Mouse (Mus musculus): Measurements from ENCODE around the gene Rapgef3.
A peak's percentile ranks its signal among the peaks of the same experiment; 100 is the strongest.

Gene Rapgef3

DNA sequence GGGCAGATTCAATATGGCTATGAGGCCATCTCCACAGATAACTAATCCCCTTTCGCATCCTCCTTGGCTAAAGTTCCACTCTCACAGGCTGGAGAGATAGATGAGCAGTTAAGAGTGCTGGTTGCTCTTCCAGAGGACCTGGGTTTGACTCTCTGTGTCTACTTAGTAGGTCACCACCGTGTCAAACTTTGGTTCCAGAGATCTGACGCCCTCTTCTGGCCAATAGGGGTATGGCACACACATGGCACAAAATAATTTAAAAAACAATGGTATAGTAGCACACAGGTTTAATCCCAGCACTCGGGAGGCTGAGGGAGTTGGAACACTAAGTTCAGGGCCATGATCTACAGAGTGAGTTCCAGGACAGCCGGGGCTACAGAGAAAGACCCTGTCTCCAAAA, 26.5 kb upstream of the Rapgef3 start:
- DNase-seq (ENCODE audit: low read depth in 2 of 2, low spot score in 2 of 2) = peak in 1 of 2 experiments; percentile 30

DNA sequence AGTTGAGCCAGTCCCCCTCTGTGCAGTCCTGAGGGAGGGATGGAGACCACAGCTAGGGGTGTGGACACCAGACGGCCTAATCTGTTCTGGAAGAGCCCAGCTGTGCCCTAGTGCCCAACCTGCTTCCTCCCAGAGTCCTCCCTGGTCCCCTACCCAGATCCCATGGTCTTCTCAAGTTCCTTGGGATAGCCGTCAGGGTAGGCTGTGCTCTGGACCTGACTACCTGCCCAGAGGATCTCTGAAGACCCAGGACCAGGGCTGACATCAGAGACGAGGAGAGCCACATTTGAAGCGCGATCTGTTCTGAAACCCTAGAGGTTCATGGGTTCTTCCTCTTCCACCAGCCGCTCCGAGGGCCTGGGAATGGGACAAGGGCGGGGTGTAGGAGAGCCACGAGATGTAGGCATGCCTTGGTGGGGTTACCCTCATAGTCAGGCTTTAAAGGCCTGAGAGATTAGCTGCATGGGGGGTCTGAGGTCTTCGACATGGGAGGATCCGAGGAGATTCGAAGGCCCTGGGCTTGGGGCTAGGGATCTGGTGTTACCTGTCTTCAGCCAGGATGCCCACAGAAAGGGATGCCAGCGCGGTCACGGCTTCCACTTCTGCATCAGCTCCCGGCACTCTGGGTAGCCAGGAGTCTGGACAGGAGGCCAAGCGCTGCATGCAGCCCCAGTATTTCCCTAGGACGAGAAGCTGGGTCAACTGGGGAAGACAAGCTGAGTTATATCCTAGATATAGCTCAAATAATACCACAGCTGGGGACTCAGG, 25.8 kb upstream of the Rapgef3 start:
- DNase-seq (ENCODE audit: low read depth in 2 of 2, low spot score in 2 of 2) = no peak

DNA sequence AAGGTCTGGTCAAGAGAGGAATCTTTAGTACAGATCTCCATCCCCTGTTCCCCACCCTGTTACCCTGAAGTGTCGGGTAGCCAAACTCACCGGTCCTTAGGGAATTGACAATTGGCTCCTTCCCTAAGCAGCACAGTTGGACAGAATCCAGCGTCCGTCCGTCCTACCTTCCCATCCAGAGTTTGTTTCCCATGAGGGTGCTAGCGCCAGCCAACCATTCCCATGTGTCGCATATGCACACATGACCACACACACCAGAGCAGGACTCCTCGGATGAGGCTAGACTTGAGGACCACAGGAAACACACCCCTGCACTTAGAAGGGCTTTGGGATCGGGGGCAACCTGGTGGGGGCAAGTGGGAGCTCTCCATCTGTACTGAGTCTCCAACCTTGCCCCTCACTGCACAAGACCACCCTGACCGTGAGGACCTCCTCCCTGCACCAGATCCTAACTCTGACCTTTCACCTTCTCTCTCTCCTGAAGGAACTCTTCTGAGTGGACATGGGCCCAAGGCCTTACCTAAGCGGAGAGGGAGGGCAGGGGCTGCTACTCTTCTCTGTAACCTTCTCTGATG, 23.4 kb upstream of the Rapgef3 start:
- no peak for DNase-seq (ENCODE audit: low read depth in 2 of 2, low spot score in 2 of 2)

DNA sequence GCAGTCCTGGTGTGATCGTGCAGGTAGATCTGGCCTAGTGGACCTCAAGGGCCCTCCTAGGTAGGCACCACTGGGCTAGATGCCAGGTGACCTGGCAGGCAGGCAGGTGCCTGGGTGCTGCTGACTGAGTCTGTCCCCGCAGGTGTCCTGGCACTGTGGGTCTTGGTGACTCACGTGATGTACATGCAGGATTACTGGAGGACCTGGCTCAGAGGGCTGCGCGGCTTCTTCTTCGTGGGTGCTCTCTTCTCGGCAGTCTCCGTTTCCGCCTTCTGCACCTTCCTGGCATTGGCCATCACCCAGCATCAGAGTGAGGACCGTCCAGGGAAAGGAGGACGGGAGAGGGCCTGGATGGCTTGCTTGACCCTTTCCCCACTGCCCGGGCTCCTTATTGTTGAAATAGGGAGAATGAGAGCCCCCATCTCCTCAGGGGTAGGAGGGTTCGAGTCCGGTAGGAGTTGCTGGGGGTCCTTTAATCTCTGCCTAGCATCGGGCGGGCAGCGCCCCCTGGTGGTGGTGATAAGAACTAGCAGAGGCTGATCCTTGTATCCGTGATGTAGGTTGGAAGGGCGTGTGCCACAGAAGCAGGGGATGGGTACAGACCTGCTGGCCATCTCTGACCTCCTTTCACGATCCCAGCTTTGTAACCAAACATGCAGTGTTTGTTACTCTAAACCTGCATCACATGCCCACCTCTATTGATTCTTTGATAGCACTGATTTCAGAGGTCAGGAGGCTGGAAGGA, 22.2 kb upstream of the Rapgef3 start:
- DNase-seq (ENCODE audit: low read depth in 2 of 2, low spot score in 2 of 2) = peak; percentile 56 to 58

DNA sequence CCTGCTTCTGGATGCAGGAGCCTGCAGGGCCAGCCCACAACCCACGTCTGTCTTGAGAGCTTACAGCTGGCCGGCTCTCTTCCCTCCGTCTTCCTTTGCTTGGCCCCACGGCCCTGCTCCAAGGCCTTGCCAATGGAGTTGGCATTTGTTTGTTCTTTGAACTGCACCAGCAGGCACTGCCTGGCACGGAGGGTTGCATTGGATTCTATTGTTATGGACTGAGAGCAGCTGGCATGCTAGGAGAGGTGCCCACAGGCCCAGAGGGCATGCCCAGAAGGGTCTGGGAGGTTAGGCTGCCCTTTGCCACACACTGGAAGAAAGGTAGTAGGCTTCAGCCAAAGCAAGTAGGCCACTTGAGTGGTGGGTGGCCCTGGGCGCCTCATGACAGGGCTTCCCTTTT, 21.0 kb upstream of the Rapgef3 start:
- DNase-seq (ENCODE audit: low read depth in 2 of 2, low spot score in 2 of 2) = no peak

DNA sequence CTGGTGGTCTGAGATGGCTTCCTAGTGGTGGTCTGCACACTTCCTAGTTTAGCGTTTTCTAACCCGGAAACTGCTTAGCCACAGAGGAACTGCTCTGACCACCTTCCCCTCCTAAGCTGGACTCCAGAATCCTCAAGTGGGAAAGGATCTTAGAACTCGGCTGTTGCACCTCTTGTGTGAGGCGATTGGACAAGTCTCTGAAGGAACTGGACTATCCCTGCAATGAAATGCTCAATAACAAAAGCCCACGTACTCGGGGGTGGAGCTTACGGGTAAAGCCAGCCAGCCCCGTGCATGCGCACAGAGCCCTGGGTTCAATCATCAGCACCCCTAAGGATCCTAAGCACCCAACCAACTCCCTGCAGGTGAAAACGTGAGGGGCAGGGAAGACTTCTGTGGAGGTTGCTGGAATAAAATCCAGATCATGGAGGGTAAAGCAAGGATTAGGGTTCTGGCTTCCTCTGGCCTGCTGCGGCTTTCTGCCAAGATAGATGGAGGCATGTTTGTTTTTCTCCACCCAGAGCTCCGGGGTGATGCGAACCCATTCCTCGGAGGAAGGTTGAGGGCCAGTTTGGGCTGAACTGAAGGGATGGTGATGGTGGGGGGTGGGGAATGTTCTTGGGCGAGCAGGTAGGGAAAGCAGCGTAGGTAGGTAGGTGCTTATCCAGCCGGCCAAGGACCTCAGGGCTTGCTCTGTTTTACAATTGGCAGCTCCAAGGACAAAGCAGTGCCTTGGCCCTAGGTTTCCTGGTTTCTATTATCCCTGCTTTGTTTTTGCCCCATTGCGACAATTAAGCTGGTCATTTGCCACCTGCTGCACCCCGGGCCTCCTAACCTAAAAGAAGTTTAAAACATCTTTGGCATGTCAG, 20.3 kb upstream of the Rapgef3 start:
- no peak for DNase-seq (ENCODE audit: low read depth in 2 of 2, low spot score in 2 of 2)

DNA sequence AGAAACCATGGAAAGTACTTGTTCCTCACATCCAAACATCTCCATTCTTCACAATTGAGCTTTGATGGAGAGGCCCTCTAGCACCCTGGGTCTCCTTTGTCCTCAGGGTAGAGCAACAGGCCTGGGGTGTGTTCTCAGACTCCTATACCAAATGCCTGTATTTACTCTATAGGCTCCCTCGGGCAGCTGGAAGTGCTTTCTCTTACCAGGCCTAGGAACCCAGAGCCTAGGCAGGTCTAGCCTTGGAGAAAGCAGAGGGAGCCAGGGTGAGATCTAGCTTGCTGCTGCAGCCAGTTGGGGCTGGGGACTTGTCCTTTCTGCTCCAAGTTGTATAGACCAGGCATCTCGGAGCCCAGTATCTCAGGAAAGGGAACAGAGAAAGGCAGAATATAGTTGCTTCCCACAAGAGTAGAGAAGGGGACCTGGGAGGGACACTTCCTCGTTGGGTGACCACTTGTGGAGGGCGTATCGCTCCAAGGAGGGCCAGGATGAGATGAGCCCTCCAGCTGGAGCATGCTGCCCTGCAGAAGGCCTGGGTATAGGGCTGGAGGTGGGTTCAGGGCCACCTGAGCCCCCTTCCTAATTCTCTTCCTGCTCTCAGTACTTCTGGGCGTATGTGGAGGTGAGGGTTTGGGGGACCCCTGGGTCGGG, 19.5 kb upstream of the Rapgef3 start:
- DNase-seq (ENCODE audit: low read depth in 2 of 2, low spot score in 2 of 2) = no peak

DNA sequence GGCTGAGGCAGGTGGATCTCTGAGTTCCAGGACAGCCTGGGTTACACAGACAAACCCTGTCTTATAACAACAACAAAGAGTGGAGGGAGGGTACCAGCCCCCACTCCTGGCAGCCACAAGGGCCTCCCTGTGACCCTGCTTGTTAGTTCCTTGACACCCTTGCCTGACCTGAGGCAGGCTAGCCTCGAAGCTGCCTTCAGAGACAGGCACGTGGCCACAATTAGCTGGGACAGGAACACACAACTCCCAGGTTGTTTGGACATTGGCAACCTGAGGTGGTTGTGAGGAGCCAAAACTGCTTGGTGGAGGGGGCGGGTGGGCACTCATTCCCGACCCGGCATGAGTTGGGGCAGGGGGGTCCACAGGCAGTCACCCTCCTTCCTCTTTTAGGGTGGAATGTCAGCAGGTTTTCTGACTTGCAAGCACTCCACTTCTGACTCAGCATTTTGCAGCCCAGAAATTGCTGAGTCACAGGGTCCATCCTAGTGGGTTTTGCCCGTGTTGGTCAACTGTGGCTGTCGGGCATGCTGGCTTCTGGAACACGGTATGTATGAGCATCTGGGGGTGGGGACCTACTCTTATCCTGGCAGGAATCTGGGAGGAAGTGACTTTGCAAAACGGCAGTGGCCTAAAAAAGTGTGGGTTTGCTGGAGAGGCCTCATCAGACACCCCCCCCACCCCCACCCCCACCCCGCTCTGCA, 18.8 kb upstream of the Rapgef3 start:
- no peak for DNase-seq (ENCODE audit: low read depth in 2 of 2, low spot score in 2 of 2)

DNA sequence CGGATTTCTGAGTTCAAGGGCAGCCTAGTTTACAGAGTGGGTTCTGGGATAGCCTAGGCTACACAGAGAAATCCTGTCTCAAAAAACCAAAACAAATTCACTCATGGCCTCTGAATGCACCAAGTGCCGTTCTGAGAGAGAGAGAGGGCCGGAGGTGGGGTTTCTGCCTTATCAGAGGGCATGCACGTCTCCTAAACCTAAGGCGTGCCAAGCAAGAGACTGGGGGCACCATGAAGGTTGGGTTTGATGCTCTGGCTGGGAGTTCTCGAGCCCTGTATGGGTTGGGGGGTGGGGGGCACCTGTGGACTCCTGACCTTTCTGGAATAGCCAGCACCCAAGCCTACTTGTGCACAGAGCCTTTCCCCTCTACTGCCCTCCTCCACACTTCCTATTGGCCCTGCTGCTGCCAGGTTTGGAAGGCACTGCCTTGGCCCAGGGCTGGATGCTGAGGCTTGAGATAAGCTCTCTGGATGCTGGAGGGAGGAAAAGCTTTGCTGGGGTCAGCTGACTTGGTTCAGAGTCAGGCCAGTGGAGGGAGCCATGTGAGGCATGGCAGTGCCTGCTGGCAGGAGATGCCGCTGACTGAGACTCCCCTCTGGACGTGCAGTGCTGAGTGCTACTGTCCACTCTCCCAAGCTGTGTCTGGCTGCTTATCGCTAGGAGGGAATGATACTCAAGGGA, 18.1 kb upstream of the Rapgef3 start:
- DNase-seq (ENCODE audit: low read depth in 2 of 2, low spot score in 2 of 2) = no peak

DNA sequence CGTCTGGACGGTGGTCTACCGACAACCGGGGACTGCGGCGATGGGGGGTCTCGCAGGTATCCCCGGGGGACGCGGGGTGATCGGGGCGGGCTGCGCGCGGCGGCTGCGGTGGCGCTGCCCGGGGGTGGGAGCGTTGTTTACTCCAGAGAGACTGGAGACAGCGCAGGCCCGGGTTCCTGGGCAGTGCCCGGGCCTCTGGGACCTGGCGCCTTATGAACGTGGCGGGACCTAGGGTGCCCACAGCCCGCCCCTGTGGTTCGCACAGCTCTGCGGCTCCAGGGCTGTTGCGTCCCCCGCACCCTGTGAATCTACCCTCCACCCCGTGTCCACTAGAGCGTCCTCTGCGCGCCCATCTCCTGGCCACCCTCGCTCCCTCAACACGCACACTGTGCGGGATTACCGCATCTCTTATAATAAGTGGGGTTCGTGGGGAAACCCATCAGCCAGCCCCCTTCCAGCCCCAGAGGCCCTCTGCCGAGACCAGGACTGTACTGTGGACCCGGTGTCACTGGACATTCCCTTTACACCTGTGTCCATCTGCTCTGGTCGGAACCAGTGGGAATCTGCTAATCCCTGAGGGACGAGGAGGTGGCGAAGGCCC, 16.9 kb upstream of the Rapgef3 start:
- no peak for DNase-seq (ENCODE audit: low read depth in 2 of 2, low spot score in 2 of 2)

DNA sequence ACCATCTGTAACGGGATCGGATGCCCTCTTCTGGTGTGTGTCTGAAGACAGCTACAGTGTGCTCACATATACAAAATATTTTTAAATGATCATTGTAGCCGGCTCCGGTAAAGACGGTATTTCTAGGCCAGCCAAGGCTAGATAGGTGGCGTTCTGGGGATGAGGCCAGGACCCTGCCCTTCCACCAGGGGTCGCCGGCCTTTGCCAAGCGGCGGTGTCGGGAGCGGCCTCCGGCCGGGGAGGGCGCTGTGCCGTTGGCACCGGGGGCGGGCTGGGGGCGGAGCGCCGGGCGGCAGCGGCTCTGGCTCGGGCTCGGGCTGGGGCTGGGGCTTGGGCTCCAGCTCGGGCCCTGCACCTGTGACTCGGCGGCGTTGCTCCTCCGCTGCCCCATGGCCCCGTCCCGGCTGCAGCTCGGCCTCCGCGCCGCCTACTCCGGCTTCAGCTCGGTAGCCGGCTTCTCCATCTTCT, 16.4 kb upstream of the Rapgef3 start:
- peak; percentile 90 for DNase-seq (ENCODE audit: low read depth in 2 of 2, low spot score in 2 of 2)

DNA sequence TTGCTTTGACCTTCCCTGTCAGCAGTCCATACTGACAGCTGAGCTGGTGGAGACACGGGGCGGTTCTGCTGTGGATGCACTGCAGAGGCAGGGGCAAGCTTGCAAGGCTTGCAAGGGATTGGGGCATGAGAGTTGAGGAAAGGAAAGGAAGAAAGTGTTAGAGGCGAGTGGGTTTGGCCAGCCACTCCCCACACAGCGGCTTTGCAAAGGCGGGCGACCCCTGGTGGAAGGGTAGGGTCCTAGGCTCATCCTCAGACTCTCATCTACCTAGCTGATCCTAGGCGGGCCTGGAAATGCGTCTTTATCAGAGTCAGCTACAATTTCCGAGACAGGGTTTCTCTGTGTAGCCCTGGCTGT, 15.0 kb upstream of the Rapgef3 start:
- DNase-seq (ENCODE audit: low read depth in 2 of 2, low spot score in 2 of 2) = peak; percentile 67 to 81

DNA sequence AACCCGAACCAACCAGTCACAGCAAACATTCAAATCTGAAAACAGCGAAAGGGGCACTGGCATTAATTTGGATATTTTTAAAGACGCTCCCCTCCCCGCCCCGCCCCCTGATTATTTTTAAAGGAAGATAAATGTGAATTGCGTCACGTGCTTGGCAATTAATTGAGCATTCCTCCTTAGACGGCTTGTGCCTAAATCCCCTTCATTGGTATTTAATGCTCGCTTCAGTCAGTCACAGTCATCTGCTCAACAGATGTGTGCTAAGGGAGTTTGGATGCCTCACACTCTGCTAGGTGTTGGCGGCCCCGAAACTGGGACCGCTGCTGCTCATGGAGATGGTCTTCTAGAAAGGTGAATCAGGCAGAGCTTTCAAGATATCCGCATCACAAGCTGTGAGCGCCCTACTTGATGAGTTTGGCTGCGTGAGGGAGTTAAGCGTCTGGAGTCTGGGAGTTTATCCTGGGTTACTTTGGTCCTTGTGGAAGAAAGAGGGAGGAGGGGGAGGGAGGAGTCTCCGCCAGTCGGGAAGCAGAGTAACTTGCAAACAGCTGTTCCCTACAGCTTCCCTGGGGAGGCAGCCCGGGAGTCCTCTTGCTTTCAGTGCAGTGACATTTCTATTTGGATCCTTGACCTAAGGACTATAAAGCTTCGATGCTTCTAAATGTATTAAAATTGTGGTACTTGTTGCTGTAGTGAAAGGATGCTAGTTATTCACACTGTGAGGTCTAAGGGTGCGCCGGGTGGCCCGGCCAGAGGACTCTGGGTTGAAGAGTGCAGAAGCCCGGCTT, 14.4 kb upstream of the Rapgef3 start:
- DNase-seq (ENCODE audit: low read depth in 2 of 2, low spot score in 2 of 2) = no peak

DNA sequence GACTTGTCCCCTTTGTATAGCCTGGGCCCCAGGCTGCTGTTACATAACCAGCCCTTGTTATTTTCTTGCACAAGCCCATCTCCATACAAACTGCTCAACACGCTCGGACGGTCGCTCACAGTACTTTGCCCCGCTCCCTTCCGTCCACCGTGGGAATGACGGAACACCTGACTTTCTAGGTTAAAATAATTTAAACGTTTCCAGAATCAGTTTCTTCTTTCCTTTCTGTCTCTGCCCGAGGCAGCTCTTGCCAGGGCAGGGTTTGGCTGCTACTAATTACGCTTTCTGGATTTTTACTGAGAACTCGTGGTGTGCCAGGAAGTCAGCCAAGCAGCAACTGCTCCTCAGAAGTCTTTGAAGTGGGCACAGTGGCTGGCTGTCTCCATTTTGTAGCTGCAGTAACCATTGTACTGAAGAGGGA, 12.8 kb upstream of the Rapgef3 start:
- peak; percentile 50 to 67 for DNase-seq (ENCODE audit: low read depth in 2 of 2, low spot score in 2 of 2)

DNA sequence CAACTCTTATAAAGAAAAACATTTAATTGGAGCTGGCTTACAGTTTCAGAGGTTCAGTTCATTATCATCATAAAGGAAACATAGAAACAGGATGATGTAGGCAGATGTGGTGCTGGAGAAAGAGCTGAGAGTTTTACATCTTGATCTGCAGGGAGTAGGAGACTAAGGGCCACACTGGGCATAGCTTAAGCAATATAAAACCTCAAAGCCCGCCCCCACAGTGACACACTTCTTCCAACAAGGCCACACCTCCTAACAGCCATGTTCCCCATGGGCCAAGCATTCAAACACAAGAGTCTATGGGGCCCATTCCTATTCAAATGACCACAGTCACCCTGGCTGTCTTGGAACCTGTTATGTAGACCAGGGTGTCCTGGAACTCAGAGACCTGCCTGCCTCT, 11.8 kb upstream of the Rapgef3 start:
- DNase-seq (ENCODE audit: low read depth in 2 of 2, low spot score in 2 of 2) = no peak

DNA sequence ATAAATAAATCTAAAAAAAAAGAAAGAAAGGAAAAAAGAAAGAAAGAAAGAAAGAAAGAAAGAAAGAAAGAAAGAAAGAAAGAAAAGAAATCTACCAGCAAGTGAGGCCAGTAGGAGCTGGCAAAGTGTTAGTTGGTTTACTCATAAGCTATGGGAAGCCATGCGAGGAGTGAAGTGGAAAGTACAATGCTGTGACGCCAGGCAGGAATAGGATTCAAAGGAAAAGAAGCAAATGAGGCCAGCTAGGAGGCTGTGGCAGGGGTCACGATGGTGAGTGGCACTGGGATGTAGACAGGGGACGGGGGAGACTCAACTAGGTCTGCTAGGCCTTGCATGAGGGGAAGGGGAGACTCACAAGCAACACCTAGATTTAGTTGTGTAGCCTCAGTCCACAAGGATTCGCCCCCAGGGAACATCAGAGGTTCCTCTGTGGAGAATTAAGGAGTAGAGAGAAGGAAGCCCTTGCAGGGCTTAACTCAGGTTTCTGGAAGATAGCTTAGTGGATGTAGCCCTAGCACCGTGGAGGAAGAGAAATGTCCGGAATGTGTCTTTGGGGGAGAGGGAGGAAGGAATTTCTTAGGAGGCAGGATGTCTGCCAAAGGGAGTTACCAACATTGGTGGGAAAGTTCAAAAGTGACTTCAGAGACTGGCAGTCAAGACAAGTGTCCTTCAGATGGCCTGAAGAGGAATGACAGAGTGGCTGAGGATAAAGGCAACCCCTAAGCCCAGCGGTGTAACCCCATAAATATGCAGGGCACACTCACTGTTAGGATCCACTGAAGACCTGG, 10.7 kb upstream of the Rapgef3 start, which contains the start of gene Slc48a1:
Slc48a1 (plus strand) TSS at position 210 of the 788 bp plus-strand sequence.
- no peak for DNase-seq (ENCODE audit: low read depth in 2 of 2, low spot score in 2 of 2)

DNA sequence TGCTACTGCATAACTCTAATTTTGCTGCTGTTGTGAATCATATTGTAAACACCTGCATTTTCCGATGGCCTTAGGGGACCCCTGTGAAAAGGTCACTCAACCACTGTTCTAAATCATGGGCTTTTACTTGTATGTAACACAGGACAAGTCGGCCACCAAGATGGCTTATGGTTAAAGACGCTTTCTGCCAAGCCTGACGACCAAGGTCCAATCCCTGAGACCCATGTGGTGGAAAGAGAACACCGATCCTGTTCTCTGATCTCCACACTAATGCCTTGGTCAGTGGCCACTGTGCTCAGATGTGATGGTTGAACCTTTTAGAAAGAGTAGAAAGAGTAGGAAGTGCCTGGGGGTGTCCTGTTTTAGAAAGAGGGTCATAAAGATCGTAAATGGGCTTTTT, 9.1 kb upstream of the Rapgef3 start:
- no peak for DNase-seq (ENCODE audit: low read depth in 2 of 2, low spot score in 2 of 2)

Data from CD8-positive naive resting alpha-beta T cell, adult 2 months (primary cell).